Mouse (Mus musculus): Measurements from ENCODE around the gene Tbc1d10a. TPM values are rescaled to one million over a fixed set of nuclear protein-coding genes. Genes with fewer than 3 reads are reported as not detected.

Tbc1d10a gene
- total RNA-seq, 2 experiments from 2014 or later = 28.6 TPM

Small RNA genes lying within 50 kb of the gene (microRNA-seq; reads per million reads assigned to microRNA genes)
- 2.1 to 4.0 reads per million in 2 experiments for gene Mir3060

Other genes starting within 250 kb of the Tbc1d10a start
- 10 to 100 TPM; 33.0 to 35.3 TPM for gene Pes1, start 222.8 kb upstream of the Tbc1d10a start, total RNA-seq (2021)
- gene 4930556J24Rik, start 210.0 kb upstream of the Tbc1d10a start, total RNA-seq (2021) = under 1 TPM in 1 of 2 experiments, not detected in 1; 0.43 TPM
- gene Gal3st1, start 203.2 kb upstream of the Tbc1d10a start, total RNA-seq (2021) = 10 to 100 TPM; 12.5 to 14.2 TPM
- gene Sec14l4, start 155.3 kb upstream of the Tbc1d10a start, total RNA-seq (2021) = under 1 TPM; 0.13 to 0.40 TPM
- gene Sec14l3, start 121.9 kb upstream of the Tbc1d10a start, total RNA-seq (2021) = 1 to 10 TPM; 1.1 to 1.2 TPM
- gene Mtfp1, start 91.3 kb upstream of the Tbc1d10a start, total RNA-seq (2021) = 100 to 1,000 TPM; 118 TPM
- 10 to 100 TPM; 52.5 to 57.4 TPM for gene Sec14l2, start 63.4 kb upstream of the Tbc1d10a start, total RNA-seq (2021)
- gene Rnf215, start 51.6 kb upstream of the Tbc1d10a start, total RNA-seq (2021) = 10 to 100 TPM; 32.4 to 35.7 TPM
- gene Ccdc157, start 26.5 kb upstream of the Tbc1d10a start, total RNA-seq (2021) = 10 to 100 TPM; 10.1 to 12.0 TPM
- gene Sf3a1, start 26.4 kb upstream of the Tbc1d10a start, total RNA-seq (2021) = 10 to 100 TPM; 74.8 to 76.3 TPM
- 1 to 10 TPM; 2.9 to 4.8 TPM for gene Castor1, start 31.4 kb downstream of the Tbc1d10a start, total RNA-seq (2021)
- not detected for gene Osm, start 49.6 kb downstream of the Tbc1d10a start, total RNA-seq (2021)
- 1 to 10 TPM; 1.4 to 1.7 TPM for gene Lif, start 70.8 kb downstream of the Tbc1d10a start, total RNA-seq (2021)